26 mouse cellular contexts compared by ENCODE assay signal in genomic region chr13:24735608-24736131, GRCm38 (mm10). TPM values are rescaled to one million over a fixed set of nuclear protein-coding genes. Genes with fewer than 3 reads are reported as not detected.
DNase-seq lines count a peak whose midpoint lies in the region; ATAC-seq and TF ChIP-seq lines count a peak whose summit lies in the region.
"Had no signal": no experiment of that assay in that cellular context is flagged by ENCODE, and none has a peak within 500 bp of the region (broad histone marks: within the 10 kb centered on the region; RNA-seq: fewer than 3 reads in every experiment).

No protein-coding gene starts in this region.

- DNase-seq in heart, postnatal 4 days = no peak
- peak; percentile 65 for DNase-seq in lung, postnatal 0 days (ENCODE audit: low spot score)
- DNase-seq in lung, postnatal 4 days = no peak
- DNase-seq in adrenal gland, postnatal 14 days = peak; percentile 30
- DNase-seq in stomach, postnatal 0 days (ENCODE audit: low spot score) = no peak
- DNase-seq in layer of hippocampus, postnatal 10 days (ENCODE audit: low spot score in 2 of 2) = no peak
- DNase-seq in cerebellum, postnatal 36 days = no peak
- DNase-seq: cerebellum, adult 18-20 months; gastrocnemius, postnatal 10 days; kidney, adult 8-10 months; kidney, postnatal 4 days; liver, postnatal 0 days; right cerebral cortex, adult 18-20 months; thymus, adult 18-20 months had no signal

- no peak for TF ChIP-seq CTCF in lung, postnatal 0 days (IDR thresholded peaks at IDR 0.05)
- TF ChIP-seq CTCF in stomach, postnatal 0 days (IDR thresholded peaks at IDR 0.05; ENCODE audit: low read depth) = no peak

- H3K27me3 ChIP-seq in heart, embryonic 14.5 days (ENCODE audit: control insufficient read depth, insufficient read depth, low read length) = no peaks in the 10 kb centered on the region
- no peaks in the 10 kb centered on the region for H3K27me3 ChIP-seq in lung, postnatal 0 days (replicated peaks; ENCODE audit: insufficient read depth, low read length)
- H3K27me3 ChIP-seq in stomach, postnatal 0 days (ENCODE audit: control insufficient read depth, insufficient read depth, low read length) = no peaks in the 10 kb centered on the region
- H3K27me3 ChIP-seq: embryonic facial prominence, embryonic 13.5 days; limb, embryonic 15.5 days had no signal

- ATAC-seq in heart, embryonic 14.5 days (ENCODE audit: insufficient number of reproducible peaks, insufficient read depth, low FRiP score, low read depth) = 0 out of 2 replicates have a peak, but pooled peaks have one; percentile 39
- peak; percentile 73 for ATAC-seq in lung, postnatal 0 days
- peak; percentile 64 for ATAC-seq in stomach, postnatal 0 days (ENCODE audit: low FRiP score, low TSS enrichment)
- ATAC-seq: hindbrain, postnatal 0 days; liver, postnatal 0 days had no signal

- H3K36me3 ChIP-seq in heart, embryonic 14.5 days (ENCODE audit: control insufficient read depth, insufficient read depth, low read length) = peaks cover 29% of the 10 kb centered on the region
- no peaks in the 10 kb centered on the region for H3K36me3 ChIP-seq in lung, postnatal 0 days (ENCODE audit: insufficient read depth, low read length)
- no peaks in the 10 kb centered on the region for H3K36me3 ChIP-seq in stomach, postnatal 0 days (ENCODE audit: control insufficient read depth, insufficient read depth, low read length)
- H3K36me3 ChIP-seq: embryonic facial prominence, embryonic 13.5 days; limb, embryonic 15.5 days had no signal

- no peak overlapping the region for H3K9ac ChIP-seq in heart, embryonic 14.5 days (ENCODE audit: low read length)
- no peak overlapping the region for H3K9ac ChIP-seq in lung, postnatal 0 days (replicated peaks; ENCODE audit: low read depth)
- no peak overlapping the region for H3K9ac ChIP-seq in stomach, postnatal 0 days (ENCODE audit: low read length)
- H3K9ac ChIP-seq: embryonic facial prominence, embryonic 13.5 days; limb, embryonic 15.5 days; liver, postnatal 0 days had no signal

- no peaks in the 10 kb centered on the region for H3K9me3 ChIP-seq in heart, embryonic 14.5 days (ENCODE audit: control insufficient read depth, low read length)
- no peaks in the 10 kb centered on the region for H3K9me3 ChIP-seq in lung, postnatal 0 days (ENCODE audit: low read length)
- H3K9me3 ChIP-seq in stomach, postnatal 0 days (ENCODE audit: control insufficient read depth, low read length) = no peaks in the 10 kb centered on the region
- H3K9me3 ChIP-seq: embryonic facial prominence, embryonic 13.5 days; limb, embryonic 15.5 days had no signal

- H3K4me1 ChIP-seq in heart, embryonic 14.5 days (ENCODE audit: control insufficient read depth in 2 of 2, insufficient read depth in 2 of 2, low read length in 2 of 2) = peaks cover 2 to 15% of the 10 kb centered on the region in 2 experiments; a peak in 3 of 4 replicates
- no peaks in the 10 kb centered on the region for H3K4me1 ChIP-seq in lung, postnatal 0 days (ENCODE audit: insufficient read depth, low read depth, low read length)
- H3K4me1 ChIP-seq in stomach, postnatal 0 days (replicated peaks; ENCODE audit: control insufficient read depth, insufficient read depth) = no peaks in the 10 kb centered on the region
- H3K4me1 ChIP-seq: embryonic facial prominence, embryonic 13.5 days; limb, embryonic 15.5 days had no signal

- H3K4me3 ChIP-seq in heart, embryonic 14.5 days (ENCODE audit: control insufficient read depth in 1 of 2, insufficient read depth in 1 of 2, low read depth in 1 of 2, low read length in 2 of 2) = no peak overlapping the region
- no peak overlapping the region for H3K4me3 ChIP-seq in lung, postnatal 0 days (ENCODE audit: low read depth, low read length)
- H3K4me3 ChIP-seq in stomach, postnatal 0 days (ENCODE audit: low read depth, low read length) = no peak overlapping the region
- H3K4me3 ChIP-seq: embryonic facial prominence, embryonic 13.5 days; limb, embryonic 15.5 days had no signal

- H3K27ac ChIP-seq in heart, embryonic 14.5 days (replicated peaks in 1 of 2; ENCODE audit: control insufficient read depth in 1 of 2, insufficient read depth in 1 of 2, low read depth in 2 of 2, low read length in 2 of 2) = peak overlapping the region; percentile 57 to 75; a peak in 3 of 4 replicates
- H3K27ac ChIP-seq in lung, postnatal 0 days (ENCODE audit: low read length) = no peak overlapping the region
- H3K27ac ChIP-seq in stomach, postnatal 0 days (replicated peaks) = no peak overlapping the region
- H3K27ac ChIP-seq: embryonic facial prominence, embryonic 13.5 days; hindbrain, postnatal 0 days; limb, embryonic 15.5 days had no signal

- WGBS in heart, embryonic 14.5 days = 33% methylated on average over 6 of the region's 6 CpGs
- WGBS in lung, postnatal 0 days = 47% methylated on average over 6 of the region's 6 CpGs
- WGBS in stomach, postnatal 0 days = 40% methylated on average over 6 of the region's 6 CpGs

- H3K4me2 ChIP-seq in heart, embryonic 14.5 days (ENCODE audit: low read length) = no peak overlapping the region
- H3K4me2 ChIP-seq in lung, postnatal 0 days (replicated peaks; ENCODE audit: low read depth, low read length) = no peak overlapping the region
- no peak overlapping the region for H3K4me2 ChIP-seq in stomach, postnatal 0 days (replicated peaks; ENCODE audit: low read depth)
- H3K4me2 ChIP-seq: embryonic facial prominence, embryonic 13.5 days; limb, embryonic 15.5 days had no signal

- TF ChIP-seq EP300 in lung, postnatal 0 days (IDR thresholded peaks at IDR 0.05) = peak; percentile 25; the same call in 1 of the 2 replicates
- TF ChIP-seq EP300 in stomach, postnatal 0 days (optimal IDR thresholded peaks at IDR 0.05) = no peak

RNA-seq across cellular contexts. Expression of gene Armh2, which starts 5.4 kb away (rescaled TPM):
- polyA plus RNA-seq in heart, embryonic 14.5 days (2014; fragmentation: Nextera tagmentation; extraction: Ambion mirVana) = not detected in 2 replicates
- total RNA-seq in heart, postnatal 4 days (2021) = not detected
- not detected in 2 replicates for polyA plus RNA-seq in lung, postnatal 0 days (2015; fragmentation: Nextera tagmentation; extraction: Ambion mirVana)
- not detected in 2 replicates for total RNA-seq in adrenal gland, postnatal 14 days (2021)
- not detected in 2 replicates for polyA plus RNA-seq in stomach, postnatal 0 days (2015; fragmentation: Nextera tagmentation; extraction: Ambion mirVana)
- total RNA-seq in layer of hippocampus, postnatal 10 days (2021) = not detected
- total RNA-seq: common myeloid progenitor, adult 5-6 weeks; gastrocnemius, postnatal 10 days; hematopoietic stem cell, adult 5-6 weeks; hindbrain, postnatal 0 days; layer of hippocampus, postnatal 14 days; left cerebral cortex, postnatal 10 days; midbrain, postnatal 0 days had no signal
- polyA plus RNA-seq: embryonic facial prominence, embryonic 13.5 days; hindbrain, postnatal 0 days; limb, embryonic 15.5 days; liver, postnatal 0 days; midbrain, postnatal 0 days; neural tube, embryonic 11.5 days; small intestine, adult 2 months; urinary bladder, adult 2 months had no signal

RNA-seq across cellular contexts. Expression of gene Gmnn, which starts 26.1 kb away (rescaled TPM):
- 108 and 112 TPM in 2 replicates for polyA plus RNA-seq in heart, embryonic 14.5 days (2014; fragmentation: Nextera tagmentation; extraction: Ambion mirVana)
- total RNA-seq in heart, postnatal 4 days (2021) = 10 to 100 TPM; 69.9 to 75.8 TPM
- polyA plus RNA-seq in lung, postnatal 0 days (2015; fragmentation: Nextera tagmentation; extraction: Ambion mirVana) = 24.1 and 24.7 TPM in 2 replicates
- 19.3 and 21.8 TPM in 2 replicates for total RNA-seq in adrenal gland, postnatal 14 days (2021)
- polyA plus RNA-seq in stomach, postnatal 0 days (2015; fragmentation: Nextera tagmentation; extraction: Ambion mirVana) = 39.6 and 43.3 TPM in 2 replicates
- 1 to 10 TPM; 2.4 to 2.5 TPM for total RNA-seq in layer of hippocampus, postnatal 10 days (2021)

Comparison
In these comparisons a context has a peak if more than half of its experiments do, and no peak if none do; other contexts are left out.
1. DNase-seq: peak in lung, postnatal 0 days (single experiment) and adrenal gland, postnatal 14 days (single experiment); none in heart, postnatal 4 days (single experiment), lung, postnatal 4 days (0 of 2), stomach, postnatal 0 days (single experiment), layer of hippocampus, postnatal 10 days (0 of 2) and cerebellum, postnatal 36 days (0 of 2).
2. H3K27ac ChIP-seq: peak in heart, embryonic 14.5 days (2 of 2); none in lung, postnatal 0 days (single experiment) and stomach, postnatal 0 days (single experiment).
3. Peak in every context shown above with its lines, with median percentiles within 50 percentile points of each other: ATAC-seq.